ENCODE assay signal across 15 mouse cellular contexts in genomic region chr8:91209658-91210057, GRCm38 (mm10).
"Had no signal": no experiment of that assay in that cellular context is flagged by ENCODE, and none has a peak within 500 bp of the region (broad histone marks: within the 10 kb centered on the region; RNA-seq: fewer than 3 reads in every experiment).

No protein-coding gene starts in this region.

- ATAC-seq: liver, postnatal 0 days; midbrain, embryonic 15.5 days had no signal

- H3K4me3 ChIP-seq: liver, embryonic 13.5 days; liver, embryonic 15.5 days; megakaryocyte, embryonic 14.5 days; midbrain, embryonic 12.5 days; midbrain, embryonic 15.5 days; neural tube, embryonic 12.5 days; stomach, embryonic 15.5 days had no signal

- H3K36me3 ChIP-seq: liver, embryonic 13.5 days; liver, embryonic 15.5 days; midbrain, embryonic 12.5 days; midbrain, embryonic 15.5 days; neural tube, embryonic 12.5 days; stomach, embryonic 15.5 days had no signal

- H3K4me2 ChIP-seq: liver, embryonic 11.5 days; liver, embryonic 13.5 days; liver, embryonic 15.5 days; midbrain, embryonic 12.5 days; midbrain, embryonic 15.5 days; neural tube, embryonic 12.5 days; stomach, embryonic 15.5 days had no signal

- H3K27ac ChIP-seq: liver, embryonic 13.5 days; liver, embryonic 15.5 days; macrophage; midbrain, embryonic 12.5 days; midbrain, embryonic 15.5 days; neural tube, embryonic 12.5 days; stomach, embryonic 15.5 days; stomach, postnatal 0 days had no signal

- H3K27me3 ChIP-seq: liver, embryonic 13.5 days; liver, embryonic 15.5 days; megakaryocyte, embryonic 14.5 days; midbrain, embryonic 12.5 days; midbrain, embryonic 15.5 days; neural tube, embryonic 12.5 days; stomach, embryonic 15.5 days had no signal

- DNase-seq: liver; liver, embryonic 13.5 days; liver, postnatal 0 days; right cerebral cortex, postnatal 14 days; thymus, adult 2 months; thymus, postnatal 25 days had no signal

- H3K4me1 ChIP-seq: liver, embryonic 15.5 days; megakaryocyte, embryonic 14.5 days; midbrain, embryonic 12.5 days; midbrain, embryonic 15.5 days; neural tube, embryonic 12.5 days; stomach, embryonic 15.5 days had no signal

- H3K9ac ChIP-seq: liver, embryonic 13.5 days; liver, embryonic 15.5 days; liver, postnatal 0 days; midbrain, embryonic 12.5 days; midbrain, embryonic 15.5 days; neural tube, embryonic 12.5 days; stomach, embryonic 15.5 days had no signal

- H3K9me3 ChIP-seq: liver, embryonic 13.5 days; liver, embryonic 15.5 days; midbrain, embryonic 12.5 days; midbrain, embryonic 15.5 days; neural tube, embryonic 12.5 days; stomach, embryonic 15.5 days had no signal
